Mouse (Mus musculus) layer of hippocampus, adult 18-20 months (tissue): ENCODE data around the gene Col17a1. TPM values are rescaled to one million over a fixed set of nuclear protein-coding genes. Genes with fewer than 3 reads are reported as not detected.

ENCODE experiments used
- DNase-seq, 2 experiments: peaks; one replicate each; pipeline ENCODE4 v3.0.0; 2022; ENCODE audit warnings: low spot score in 2 of 2
- long read RNA-seq: library from polyadenylated mRNA; stranded (forward); transcript quantifications from one replicate; pipeline ENCODE4 v2.0.0, GENCODE M21; 2021
- total RNA-seq, 2 experiments: library from RNA; stranded (reverse); gene quantifications; 2 replicates each; pipeline ENCODE4 v1.2.3; 2021

The Col17a1 gene
- under 1 TPM in 1 of 2 experiments, not detected in 1; 0.05 TPM for total RNA-seq
- long read RNA-seq: 0 reads

DNA sequence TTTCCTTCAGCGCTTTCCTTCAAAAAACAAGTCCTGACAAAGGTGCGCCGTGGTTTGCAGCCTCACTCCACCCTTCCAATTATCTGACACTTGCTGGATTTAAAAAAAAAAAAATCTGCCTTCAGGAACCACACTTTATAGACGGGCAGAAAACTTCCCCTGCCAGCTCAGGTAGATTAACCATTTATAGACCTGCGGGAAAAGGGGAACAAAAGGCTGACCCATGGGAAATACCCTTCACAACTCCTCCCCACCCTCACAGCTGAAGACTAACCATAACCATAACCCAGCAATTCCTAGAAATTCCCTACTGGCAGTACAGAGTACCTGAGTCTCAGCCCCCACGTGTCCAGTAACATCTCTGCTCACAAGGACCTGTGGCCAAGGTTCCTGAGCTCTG lies at the start of gene Col17a1:
Gene Col17a1 (minus strand): TSS at position 101 of the 400 bp plus-strand sequence.
- no peak for DNase-seq

GRCm38 (mm10) chr19:47731931-47732330 lies 40.0 kb upstream of the Col17a1 start:
- DNase-seq: peak in 1 of 2 experiments; percentile 47

- DNase-seq: peak; percentile 99 to 100
Measured at GRCm38 (mm10) chr19:47731071-47731881, 39.4 kb upstream of the Col17a1 start, which contains the start of gene Sfr1. Sfr1 (plus strand) TSS chr19:47731682.

- peak; percentile 63 to 80 for DNase-seq
Measured at GRCm38 (mm10) chr19:47730691-47731070, 38.8 kb upstream of the Col17a1 start.

GRCm38 (mm10) chr19:47725643-47726140 lies 33.8 kb upstream of the Col17a1 start:
- DNase-seq: no peak

DNA sequence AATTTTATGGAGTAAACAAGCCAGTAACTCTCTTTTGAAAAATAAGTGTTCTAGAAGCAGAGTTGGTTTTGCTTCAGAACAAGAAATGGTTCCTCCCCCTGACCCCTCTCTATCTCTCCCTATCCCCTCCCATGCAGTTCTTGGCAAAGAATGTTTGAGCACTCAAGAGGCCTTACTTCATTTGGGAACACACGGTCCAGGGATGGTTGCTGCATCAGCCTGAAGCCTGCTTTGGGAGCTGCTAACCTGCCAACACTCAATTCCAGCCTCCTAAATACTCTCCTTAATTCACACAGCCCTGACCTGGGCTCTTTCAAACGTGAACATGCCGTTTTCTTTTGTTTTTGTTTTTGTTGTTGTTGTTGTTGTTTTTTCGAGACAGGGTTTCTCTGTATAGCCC lies 33.0 kb upstream of the Col17a1 start:
- no peak for DNase-seq

DNA sequence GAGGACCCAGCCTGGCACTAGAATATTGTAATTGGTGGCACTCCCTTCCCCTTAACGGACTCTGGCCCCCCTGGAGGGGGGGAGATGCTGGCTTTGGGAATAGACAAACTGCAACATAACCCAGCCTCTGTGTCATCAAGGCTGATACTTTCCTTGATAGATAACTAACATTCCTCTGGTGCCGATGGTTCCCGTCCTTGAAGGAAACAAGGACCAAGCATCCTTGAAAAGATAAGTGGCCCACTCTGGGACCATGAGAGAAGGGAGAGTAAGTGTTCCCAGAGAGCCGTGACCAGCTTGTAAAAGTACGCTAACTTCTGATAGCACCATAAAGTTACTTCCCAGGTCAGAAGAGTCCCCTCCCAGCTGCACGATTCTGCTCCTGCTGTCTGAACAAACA lies 30.6 kb upstream of the Col17a1 start:
- DNase-seq: no peak

- DNase-seq: no peak
Measured at GRCm38 (mm10) chr19:47719147-47719546, 27.3 kb upstream of the Col17a1 start.

GRCm38 (mm10) chr19:47716144-47716543 lies 24.2 kb upstream of the Col17a1 start:
- DNase-seq: no peak

GRCm38 (mm10) chr19:47713457-47713856 lies 21.6 kb upstream of the Col17a1 start:
- peak in 1 of 2 experiments; percentile 55 for DNase-seq

- peak; percentile 14 to 63 for DNase-seq
Measured at GRCm38 (mm10) chr19:47710376-47710775, 18.5 kb upstream of the Col17a1 start.

DNA sequence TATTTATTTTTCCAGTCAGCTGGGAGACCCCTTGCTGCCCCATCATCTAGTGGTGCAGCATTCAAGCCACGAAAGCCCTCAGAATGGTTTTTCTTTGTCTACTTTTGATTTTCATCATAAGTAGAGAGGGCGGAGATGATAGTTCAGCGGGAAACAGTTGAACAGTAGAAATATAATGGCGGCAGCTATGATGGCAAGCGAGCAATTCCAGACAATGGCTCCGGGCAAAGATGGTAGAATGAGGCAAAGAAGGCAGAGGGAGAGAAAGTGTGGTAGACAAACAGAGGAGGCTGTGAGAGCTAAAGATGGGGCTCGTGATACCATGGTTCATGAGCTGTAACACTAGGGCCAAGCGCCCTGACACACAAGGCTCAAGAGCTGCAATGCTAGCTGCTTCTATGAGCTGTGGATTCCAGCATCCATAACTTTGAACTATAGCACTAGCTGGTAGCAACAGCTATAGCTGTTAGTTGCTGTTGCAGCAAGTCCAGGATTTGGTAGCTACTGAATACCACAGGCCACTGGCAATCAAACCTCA lies 13.9 kb upstream of the Col17a1 start:
- DNase-seq: no peak

DNA sequence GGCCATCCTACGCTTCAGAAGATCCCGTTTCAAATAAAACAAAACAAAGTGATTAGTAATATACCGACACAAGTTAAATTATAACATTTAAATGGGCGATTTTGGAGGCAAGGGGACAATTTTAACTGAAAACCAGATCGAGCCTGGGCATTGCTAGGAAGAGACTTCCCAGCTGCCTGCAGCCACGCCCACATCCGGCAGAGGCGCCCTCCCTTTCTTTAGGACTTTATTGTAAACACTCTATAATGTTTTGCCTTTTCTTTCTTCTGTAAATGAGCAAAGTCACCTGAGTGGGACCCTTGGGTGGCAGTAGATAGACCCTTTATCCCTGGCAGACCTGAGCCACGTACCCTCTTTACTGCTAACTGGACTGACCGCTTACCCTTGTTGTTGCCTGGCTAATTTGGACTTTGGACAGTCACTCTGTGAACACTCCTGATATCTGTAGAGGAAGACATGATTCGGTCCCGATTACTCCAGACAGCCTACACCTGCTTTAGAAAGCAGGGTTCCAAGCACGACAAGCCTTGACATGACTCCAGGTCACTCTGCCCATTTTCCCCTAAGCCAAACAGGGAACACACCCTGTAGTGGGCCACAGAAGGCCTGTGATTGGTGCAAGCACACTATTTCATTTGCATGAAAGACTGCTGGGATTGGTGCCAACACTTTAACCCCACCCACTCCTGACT lies 13.3 kb upstream of the Col17a1 start:
- no peak for DNase-seq

- no peak for DNase-seq
Measured at GRCm38 (mm10) chr19:47700509-47700908, 8.6 kb upstream of the Col17a1 start.

GRCm38 (mm10) chr19:47699743-47700142 lies 7.8 kb upstream of the Col17a1 start:
- DNase-seq: no peak

DNA sequence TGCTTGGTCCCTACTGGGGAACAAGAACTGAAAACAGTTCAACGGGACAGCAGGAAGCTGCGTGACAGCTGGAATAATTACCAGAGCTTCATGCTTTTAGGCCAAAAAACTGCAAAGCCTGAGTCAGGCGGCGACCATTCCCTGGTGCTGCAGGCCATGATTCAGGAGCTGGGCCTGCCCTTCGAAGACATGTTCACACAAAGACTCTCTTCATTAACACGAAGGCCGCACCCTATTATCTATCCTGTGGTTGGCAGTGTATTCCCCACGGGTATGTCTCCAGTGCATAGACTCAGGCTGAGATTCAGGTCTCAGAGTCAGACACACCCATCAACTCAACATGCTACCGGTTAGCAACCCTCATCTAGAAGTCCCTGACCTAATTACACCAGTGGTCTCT lies 6.4 kb upstream of the Col17a1 start:
- no peak for DNase-seq

DNA sequence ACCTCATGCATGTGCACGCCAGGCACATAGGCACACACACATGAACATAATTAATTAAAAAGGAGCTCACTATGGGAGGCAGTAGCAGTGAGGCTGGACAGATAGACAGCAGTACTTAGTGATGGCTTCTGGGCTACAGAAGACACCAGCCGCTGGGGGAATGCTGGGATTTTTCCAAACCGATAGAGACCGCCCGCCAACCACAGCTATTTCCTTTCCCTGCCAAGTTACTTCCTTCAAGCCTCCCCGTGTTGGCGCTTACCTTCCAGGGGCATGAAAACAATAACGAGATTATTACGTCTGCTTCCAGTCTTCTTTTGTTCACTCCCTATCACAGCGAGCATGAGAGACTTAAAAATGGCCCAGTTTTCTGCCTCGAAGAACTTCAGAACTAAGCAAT lies 5.2 kb upstream of the Col17a1 start:
- no peak for DNase-seq

- DNase-seq: no peak
Measured at GRCm38 (mm10) chr19:47696411-47696810, 4.5 kb upstream of the Col17a1 start.

DNA sequence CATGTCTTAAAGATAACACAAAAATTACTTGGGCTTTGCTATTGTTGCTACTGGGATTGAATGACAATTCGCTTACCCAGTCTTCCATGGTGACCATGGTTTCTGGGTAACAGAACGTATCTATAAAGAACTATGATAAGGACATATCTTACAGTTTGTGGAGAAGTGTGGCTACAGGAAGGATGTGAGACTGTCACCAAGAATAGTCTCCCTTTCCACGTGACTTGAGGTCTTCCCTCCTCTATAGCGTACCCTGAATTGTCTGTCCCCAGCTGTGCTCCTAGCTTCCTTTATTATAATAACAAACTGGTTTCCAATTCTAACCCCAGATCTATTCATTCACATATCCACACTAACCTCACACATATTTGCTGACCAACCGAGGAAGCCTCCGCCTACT lies 3.8 kb upstream of the Col17a1 start:
- no peak for DNase-seq

GRCm38 (mm10) chr19:47689592-47689991 lies 2.3 kb downstream of the Col17a1 start:
- DNase-seq: no peak

DNA sequence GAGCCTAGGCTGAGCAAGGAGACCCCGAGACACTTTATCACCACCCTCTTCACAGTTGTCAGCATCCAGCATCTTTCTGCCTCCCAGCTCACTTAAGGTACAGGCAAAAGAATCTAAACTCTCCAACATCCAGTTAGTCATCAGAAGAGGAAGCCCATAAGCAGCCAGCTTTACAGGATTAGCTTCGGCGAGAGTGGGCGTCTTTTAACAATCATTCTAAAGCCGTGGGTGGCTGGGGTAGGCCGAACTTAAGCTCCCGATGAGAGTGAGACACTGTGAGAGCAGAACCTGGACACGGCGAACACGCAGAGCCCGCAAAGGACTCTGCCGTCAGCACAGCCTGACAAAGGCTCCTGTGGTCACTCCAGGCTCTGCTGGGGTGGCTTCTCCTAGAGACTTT lies 13.2 kb downstream of the Col17a1 start:
- peak; percentile 31 to 66 for DNase-seq

DNA sequence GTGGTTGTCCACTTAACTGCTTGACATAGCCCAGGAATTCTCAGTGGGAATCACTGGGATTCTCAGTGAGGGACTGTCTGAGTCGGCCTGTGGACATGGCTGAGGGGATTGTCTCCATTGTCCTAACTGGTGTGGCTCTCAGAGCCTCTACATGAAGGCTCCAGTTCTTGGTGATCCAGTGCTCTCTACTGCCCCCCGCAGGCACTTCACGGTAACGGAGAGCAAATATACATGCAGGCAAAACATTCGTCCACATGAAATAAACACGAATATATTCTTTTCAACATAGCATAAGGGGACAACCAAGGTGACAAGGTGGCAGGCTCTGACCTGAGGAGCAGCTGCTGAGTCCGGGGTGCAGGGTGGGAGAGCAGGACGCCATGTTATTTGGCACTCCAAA lies 17.5 kb downstream of the Col17a1 start:
- peak in 1 of 2 experiments; percentile 27 for DNase-seq
